Mouse (Mus musculus): ENCODE data around the gene Slco2b1. TPM values are rescaled to one million over a fixed set of nuclear protein-coding genes. Genes with fewer than 3 reads are reported as not detected.

Gene Slco2b1
- polyA plus RNA-seq, 1 experiment, result 28.3 TPM

DNA sequence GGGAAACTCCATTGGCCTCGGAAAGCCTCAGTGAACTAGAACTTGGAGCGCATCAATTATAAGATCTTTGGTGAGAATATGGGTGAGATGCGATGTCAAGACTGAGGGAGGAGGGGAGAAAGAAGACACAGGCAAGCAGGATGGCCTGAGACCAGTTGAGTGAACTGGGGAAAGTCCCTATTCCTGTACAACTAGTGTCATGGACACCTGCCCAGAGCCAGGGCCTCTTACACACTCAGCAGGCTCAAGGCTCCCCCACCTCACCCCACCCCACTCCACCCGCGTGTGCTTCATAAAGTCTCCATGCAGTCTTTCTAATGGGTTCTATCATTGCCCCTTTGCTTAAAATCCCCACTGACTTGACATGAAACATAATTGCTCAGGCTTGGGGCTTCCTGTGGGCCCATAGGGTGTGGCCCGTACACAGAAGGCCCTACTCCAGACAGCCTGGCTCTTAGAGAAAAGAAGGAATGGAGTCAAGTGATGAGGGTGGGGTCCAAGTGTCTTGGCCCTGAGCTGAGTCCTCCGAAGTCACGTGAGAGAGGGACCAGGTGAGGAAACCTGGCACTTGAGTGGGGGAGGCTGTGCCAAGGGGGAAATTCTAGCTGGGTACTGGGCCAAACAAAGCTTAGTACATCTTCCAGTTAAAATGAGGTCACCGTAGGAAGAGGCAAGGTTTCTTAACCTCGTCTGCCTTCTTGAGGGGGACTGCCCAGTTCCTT lies 45.2 kb downstream of the Slco2b1 start:
- H3K36me3 ChIP-seq (ENCODE audit: control insufficient read depth, insufficient read depth, low read length), result peaks cover 32% of the 10 kb centered on the region
- WGBS, result 55% methylated on average over 10 of the region's 10 CpGs
- no peak overlapping the region for H3K4me3 ChIP-seq (ENCODE audit: low read depth, low read length)
- no peaks in the 10 kb centered on the region for H3K27me3 ChIP-seq (ENCODE audit: control insufficient read depth, insufficient read depth, low read length)
- TF ChIP-seq CTCF (IDR thresholded peaks at IDR 0.05; ENCODE audit: extremely low read depth, insufficient read length, insufficient replicate concordance, low read depth, low read length), result no peak
- TF ChIP-seq POLR2A (IDR thresholded peaks at IDR 0.05; ENCODE audit: low read depth, low read length), result no peak
- H3K4me1 ChIP-seq (ENCODE audit: control insufficient read depth, insufficient read depth, insufficient read length, low read length), result peaks cover 13% of the 10 kb centered on the region
- peak overlapping the region; percentile 4; the same call in 1 of the 2 replicates for H3K27ac ChIP-seq (ENCODE audit: insufficient read depth, low read depth, low read length)

DNA sequence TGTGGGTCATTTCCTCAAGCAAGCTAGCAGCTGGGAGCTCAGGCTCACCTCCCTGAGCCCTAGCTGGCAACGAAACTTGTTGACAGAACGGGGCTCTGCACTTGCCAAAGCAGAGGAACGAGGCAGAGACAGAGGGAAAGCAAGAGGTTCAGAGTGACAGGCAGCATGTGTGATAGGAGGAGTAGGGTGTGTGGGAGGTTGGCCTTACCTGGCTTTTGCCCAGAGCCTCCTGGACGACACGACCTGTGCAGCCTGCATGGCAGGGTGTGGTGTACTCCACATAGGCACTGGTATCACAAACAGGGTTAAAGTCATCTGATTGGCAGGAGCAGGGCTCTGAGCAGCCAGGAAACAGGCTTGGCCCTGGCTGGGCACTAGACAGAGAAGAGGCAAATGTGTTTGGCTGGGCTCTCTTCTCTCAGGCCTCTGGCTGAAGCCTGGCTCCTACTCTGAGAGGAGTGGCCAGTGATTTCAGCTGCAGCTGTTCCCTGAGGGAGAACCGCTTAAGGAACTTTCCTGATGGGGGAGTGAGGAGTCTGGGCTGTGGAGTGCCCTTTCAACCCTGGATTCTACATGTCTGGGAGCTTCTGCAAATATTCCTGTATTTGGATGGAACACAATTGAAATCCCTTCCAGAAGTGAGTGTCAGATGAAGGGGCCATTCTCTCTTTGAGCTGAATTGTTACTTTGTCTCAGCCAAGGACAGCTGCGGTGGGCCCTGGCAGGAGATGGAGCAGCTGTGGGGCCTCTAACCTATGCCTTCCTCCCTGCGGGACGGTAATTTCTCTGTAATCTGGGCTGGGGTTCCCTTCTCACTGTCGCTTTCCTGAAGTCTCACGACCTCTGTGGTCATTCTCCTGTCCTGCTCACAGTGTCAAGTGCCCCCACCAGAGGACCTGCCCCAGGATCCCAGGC lies 46.3 kb downstream of the Slco2b1 start:
- H3K27ac ChIP-seq (ENCODE audit: insufficient read depth, low read depth, low read length), result peak overlapping the region; percentile 4
- H3K27me3 ChIP-seq (ENCODE audit: control insufficient read depth, insufficient read depth, low read length), result no peaks in the 10 kb centered on the region
- H3K4me3 ChIP-seq (ENCODE audit: low read depth, low read length), result no peak overlapping the region
- H3K4me1 ChIP-seq (ENCODE audit: control insufficient read depth, insufficient read depth, insufficient read length, low read length), result peaks cover 13% of the 10 kb centered on the region
- H3K36me3 ChIP-seq (ENCODE audit: control insufficient read depth, insufficient read depth, low read length), result peaks cover 25% of the 10 kb centered on the region
- TF ChIP-seq POLR2A (IDR thresholded peaks at IDR 0.05; ENCODE audit: low read depth, low read length), result no peak
- no peak for TF ChIP-seq CTCF (IDR thresholded peaks at IDR 0.05; ENCODE audit: extremely low read depth, insufficient read length, insufficient replicate concordance, low read depth, low read length)
- 26% methylated on average over 11 of the region's 11 CpGs for WGBS

- no peak overlapping the region for H3K27ac ChIP-seq (ENCODE audit: insufficient read depth, low read depth, low read length)
- H3K27me3 ChIP-seq (ENCODE audit: control insufficient read depth, insufficient read depth, low read length), result no peaks in the 10 kb centered on the region
- 94% methylated on average over 9 of the region's 9 CpGs for WGBS
- H3K36me3 ChIP-seq (ENCODE audit: control insufficient read depth, insufficient read depth, low read length), result peaks cover 21% of the 10 kb centered on the region
- peaks cover 13% of the 10 kb centered on the region for H3K4me1 ChIP-seq (ENCODE audit: control insufficient read depth, insufficient read depth, insufficient read length, low read length)
- H3K4me3 ChIP-seq (ENCODE audit: low read depth, low read length), result no peak overlapping the region
- TF ChIP-seq POLR2A (IDR thresholded peaks at IDR 0.05; ENCODE audit: low read depth, low read length) (no peak), CTCF (IDR thresholded peaks at IDR 0.05; ENCODE audit: extremely low read depth, insufficient read length, insufficient replicate concordance, low read depth, low read length) (no peak)
Observed at GRCm38 (mm10) chr7:99663507-99664220, 47.5 kb downstream of the Slco2b1 start.

DNA sequence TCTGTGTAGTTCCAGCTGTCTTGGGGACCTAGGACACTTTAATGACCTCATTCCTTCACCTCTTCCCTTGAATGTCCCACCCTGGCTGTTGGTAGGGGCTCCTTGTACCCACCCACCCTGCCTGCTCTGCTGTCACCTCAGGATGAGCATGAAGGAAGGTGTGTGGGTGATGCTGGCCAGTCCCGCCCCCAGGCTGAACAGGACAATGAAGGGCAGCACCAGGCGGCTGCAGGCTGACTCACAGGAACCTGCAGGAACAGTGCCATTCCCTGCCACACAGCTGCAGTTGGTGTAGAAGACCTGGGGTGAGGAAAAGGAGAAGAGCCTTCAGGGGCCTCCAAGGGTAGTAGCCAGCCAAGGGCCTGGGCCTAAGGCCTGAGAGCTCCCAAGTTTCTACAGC lies 48.8 kb downstream of the Slco2b1 start:
- H3K27ac ChIP-seq (ENCODE audit: insufficient read depth, low read depth, low read length), result no peak overlapping the region
- peaks cover 13% of the 10 kb centered on the region for H3K4me1 ChIP-seq (ENCODE audit: control insufficient read depth, insufficient read depth, insufficient read length, low read length)
- H3K36me3 ChIP-seq (ENCODE audit: control insufficient read depth, insufficient read depth, low read length), result peaks cover 18% of the 10 kb centered on the region
- no peak overlapping the region for H3K4me3 ChIP-seq (ENCODE audit: low read depth, low read length)
- TF ChIP-seq CTCF (IDR thresholded peaks at IDR 0.05; ENCODE audit: extremely low read depth, insufficient read length, insufficient replicate concordance, low read depth, low read length) (no peak), POLR2A (IDR thresholded peaks at IDR 0.05; ENCODE audit: low read depth, low read length) (no peak)
- H3K27me3 ChIP-seq (ENCODE audit: control insufficient read depth, insufficient read depth, low read length), result no peaks in the 10 kb centered on the region
- 78% methylated on average over 2 of the region's 2 CpGs for WGBS

- TF ChIP-seq CTCF (IDR thresholded peaks at IDR 0.05; ENCODE audit: extremely low read depth, insufficient read length, insufficient replicate concordance, low read depth, low read length) (no peak), POLR2A (IDR thresholded peaks at IDR 0.05; ENCODE audit: low read depth, low read length) (no peak)
- Histone ChIP-seq H3K4me1 (ENCODE audit: control insufficient read depth, insufficient read depth, insufficient read length, low read length) (peaks cover 13% of the 10 kb centered on the region), H3K36me3 (ENCODE audit: control insufficient read depth, insufficient read depth, low read length) (peaks cover 14% of the 10 kb centered on the region), H3K4me3 (ENCODE audit: low read depth, low read length) (no peak overlapping the region), H3K27me3 (ENCODE audit: control insufficient read depth, insufficient read depth, low read length) (no peaks in the 10 kb centered on the region), H3K27ac (ENCODE audit: insufficient read depth, low read depth, low read length) (no peak overlapping the region)
- 69% methylated on average over 14 of the region's 14 CpGs for WGBS
Observed at GRCm38 (mm10) chr7:99661571-99662230, 49.4 kb downstream of the Slco2b1 start.

GRCm38 (mm10) chr7:99661071-99661470 lies 50.1 kb downstream of the Slco2b1 start:
- no peak overlapping the region for H3K4me3 ChIP-seq (ENCODE audit: low read depth, low read length)
- H3K4me1 ChIP-seq (ENCODE audit: control insufficient read depth, insufficient read depth, insufficient read length, low read length), result peaks cover 10% of the 10 kb centered on the region
- 95% methylated on average over 9 of the region's 9 CpGs for WGBS
- TF ChIP-seq CTCF (IDR thresholded peaks at IDR 0.05; ENCODE audit: extremely low read depth, insufficient read length, insufficient replicate concordance, low read depth, low read length) (no peak), POLR2A (IDR thresholded peaks at IDR 0.05; ENCODE audit: low read depth, low read length) (no peak)
- no peaks in the 10 kb centered on the region for H3K27me3 ChIP-seq (ENCODE audit: control insufficient read depth, insufficient read depth, low read length)
- H3K27ac ChIP-seq (ENCODE audit: insufficient read depth, low read depth, low read length), result no peak overlapping the region
- peaks cover 10% of the 10 kb centered on the region for H3K36me3 ChIP-seq (ENCODE audit: control insufficient read depth, insufficient read depth, low read length)
